Mouse (Mus musculus) hindbrain, embryonic 16.5 days (tissue): Measurements from ENCODE around the gene Col6a6. TPM values are rescaled to one million over a fixed set of nuclear protein-coding genes. Genes with fewer than 3 reads are reported as not detected.
"Not testable (repeated sequence)": the region's sequence is repeated elsewhere in the genome, so short reads cannot be mapped to it uniquely, and the experiment has no call there.

Source experiments
- ATAC-seq: fragments of 200-750 bp; cut with Nextera tagmentation; 2 replicates; pipeline ENCODE4 v1.8.0; 2017; ENCODE audit warnings: moderate TSS enrichment, moderate library complexity
- H3K27ac ChIP-seq: fragments of 300-500 bp; sonication (generic); 2 replicates; pipeline ENCODE4 v1.5.1; 2014; ENCODE audit warnings: low read depth, mild to moderate bottlenecking, control low read depth, low read length, moderate library complexity
- H3K27me3 ChIP-seq: fragments of 300-500 bp; sonication (generic); replicated peaks from 2 replicates; pipeline ENCODE4 v1.6.1; 2014; ENCODE audit warnings: low read length; ENCODE audit not compliant: control insufficient read depth, insufficient read depth
- H3K36me3 ChIP-seq: fragments of 300-500 bp; sonication (generic); 2 replicates; pipeline ENCODE4 v1.6.1; 2014; ENCODE audit warnings: mild to moderate bottlenecking, low read length, moderate library complexity, mixed read lengths; ENCODE audit not compliant: control insufficient read depth, insufficient read depth
- H3K4me1 ChIP-seq: fragments of 300-500 bp; sonication (generic); 2 replicates; pipeline ENCODE4 v1.6.1; 2014; ENCODE audit warnings: low read depth, low read length; ENCODE audit not compliant: control insufficient read depth, insufficient read depth
- H3K4me2 ChIP-seq: fragments of 300-500 bp; sonication (generic); 2 replicates; pipeline ENCODE4 v1.6.1; 2014; ENCODE audit warnings: mild to moderate bottlenecking, low read length, control low read depth, moderate library complexity
- H3K4me3 ChIP-seq: fragments of 300-500 bp; sonication (generic); 2 replicates; pipeline ENCODE4 v1.5.1; 2014; ENCODE audit warnings: mild to moderate bottlenecking, low read length, control low read depth, moderate library complexity
- H3K9ac ChIP-seq: fragments of 300-500 bp; sonication (generic); 2 replicates; pipeline ENCODE4 v1.6.1; 2014; ENCODE audit warnings: low read depth, mild to moderate bottlenecking, control low read depth, low read length, moderate library complexity
- H3K9me3 ChIP-seq: fragments of 300-500 bp; sonication (generic); 2 replicates; pipeline ENCODE4 v1.6.1; 2014; ENCODE audit warnings: mild to moderate bottlenecking, low read length, moderate library complexity; ENCODE audit not compliant: control insufficient read depth
- WGBS: fragments of 180-500 bp; shearing (Covaris S2); extraction: QIAGEN DNeasy Blood & Tissue Kit; methylation state at CpG from one replicate; pipeline ENCODE4 v1.1.7; 2014; 5-methylcytosine and 5-hydroxymethylcytosine counted together
- polyA plus RNA-seq: library from polyadenylated mRNA; unstranded; fragments of >200 nt; fragmentation: Nextera tagmentation; extraction: Ambion mirVana; gene quantifications from 2 replicates; pipeline ENCODE4 v1.2.1, GENCODE M21; 2015

Gene Col6a6
- polyA plus RNA-seq, 1 experiment from 2014 or later, result 0.34 TPM

- peaks cover 11% of the 10 kb centered on the region for H3K4me1 ChIP-seq
- H3K4me3 ChIP-seq, H3K9ac ChIP-seq, ATAC-seq, H3K4me2 ChIP-seq, H3K27ac ChIP-seq, H3K9me3 ChIP-seq, H3K27me3 ChIP-seq, H3K36me3 ChIP-seq: not testable (repeated sequence)
- WGBS, result 86% methylated on average over 6 of the region's 6 CpGs
Measured at GRCm38 (mm10) chr9:105641377-105641776, 186.6 kb downstream of the Col6a6 start.

Other genes starting within 250 kb of the Col6a6 start
- gene Pik3r4, start 185.2 kb downstream of the Col6a6 start, polyA plus RNA-seq, result 16.3 and 17.7 TPM in 2 replicates
- 0.21 and 0.35 TPM in 2 replicates for gene Col6a5, start 132.5 kb upstream of the Col6a6 start, polyA plus RNA-seq